Mouse (Mus musculus): ENCODE results near the gene Olfr1014. TPM values are rescaled to one million over a fixed set of nuclear protein-coding genes. Genes with fewer than 3 reads are reported as not detected.

Olfr1014 gene
- total RNA-seq (2014; rRNA removed) (not detected in 2 replicates), polyA plus RNA-seq (2015; fragmentation: Nextera tagmentation; extraction: Ambion mirVana) (not detected in 2 replicates)

DNA sequence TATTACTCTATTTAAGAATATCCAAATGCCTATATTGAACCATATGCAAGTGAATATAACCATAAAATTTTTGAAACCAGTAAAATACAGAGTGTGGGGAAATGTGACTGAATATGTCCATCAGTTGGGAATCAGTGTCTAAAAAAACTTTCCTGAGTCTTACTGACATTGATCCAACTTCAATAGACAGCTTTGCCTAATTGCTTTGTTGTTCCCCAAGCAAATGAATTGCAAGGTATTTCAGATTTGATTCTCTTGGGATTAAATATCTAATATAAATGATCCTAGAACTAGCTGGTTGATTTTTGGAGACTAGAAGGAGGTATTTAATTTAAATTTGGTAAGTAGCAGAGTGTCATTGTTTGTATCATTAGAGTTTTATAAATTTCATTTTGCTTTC, at the start of gene Olfr1014:
Gene Olfr1014 (plus strand): TSS at position 301 of the 400 bp plus-strand sequence.
- Histone ChIP-seq H3K4me2 (ENCODE audit: low read depth, low read length) (no peak within 1 kb of the TSS), H3K9me3 (ENCODE audit: low read length) (no peaks in the 10 kb centered on the region), H3K27ac (no peak within 1 kb of the TSS), H3K27me3 (ENCODE audit: insufficient read depth, low read length) (no peaks in the 10 kb centered on the region), H3K4me3 (ENCODE audit: low read length) (no peak within 1 kb of the TSS), H3K9ac (replicated peaks; ENCODE audit: low read length) (no peak within 1 kb of the TSS), H3K4me1 (ENCODE audit: insufficient read depth, low read length) (no peaks in the 10 kb centered on the region), H3K36me3 (ENCODE audit: insufficient read depth, low read length) (no peaks in the 10 kb centered on the region)
- no peak for TF ChIP-seq CTCF (IDR thresholded peaks at IDR 0.05; ENCODE audit: low read depth)
- no peak for DNase-seq (ENCODE audit: low spot score)
- no peak for ATAC-seq

DNA sequence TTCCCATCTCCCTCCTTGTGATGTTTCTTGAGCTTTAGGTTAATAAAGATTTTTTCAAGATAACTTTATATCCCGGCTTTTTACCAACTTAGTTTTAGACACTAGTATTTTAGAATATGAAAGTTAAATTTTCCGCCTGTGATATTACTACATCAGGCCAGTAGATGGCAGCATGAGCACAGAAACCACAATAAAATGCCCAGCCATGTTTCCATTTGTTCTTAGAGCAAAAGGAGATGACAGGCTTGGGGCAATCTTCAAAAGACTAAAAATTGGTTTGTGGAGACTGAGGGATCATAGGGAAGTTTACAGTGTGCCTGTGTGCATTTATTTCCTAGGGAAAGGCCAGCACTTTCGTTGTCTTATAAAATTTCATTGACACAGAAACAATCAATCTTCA, 46.7 kb upstream of the Olfr1014 start:
- ATAC-seq: 0 out of 2 replicates have a peak, but pooled peaks have one; percentile 40
- H3K27me3 ChIP-seq (ENCODE audit: insufficient read depth, low read length): no peaks in the 10 kb centered on the region
- TF ChIP-seq CTCF (IDR thresholded peaks at IDR 0.05; ENCODE audit: low read depth): peak; percentile 81
- H3K4me2 ChIP-seq (ENCODE audit: low read depth, low read length): no peak overlapping the region
- no peak overlapping the region for H3K9ac ChIP-seq (replicated peaks; ENCODE audit: low read length)
- no peaks in the 10 kb centered on the region for H3K4me1 ChIP-seq (ENCODE audit: insufficient read depth, low read length)
- H3K27ac ChIP-seq: no peak overlapping the region
- WGBS: 12% methylated on average over 3 of the region's 3 CpGs
- no peak overlapping the region for H3K4me3 ChIP-seq (ENCODE audit: low read length)
- peak; percentile 73 for DNase-seq (ENCODE audit: low spot score)
- H3K36me3 ChIP-seq (ENCODE audit: insufficient read depth, low read length): no peaks in the 10 kb centered on the region
- no peaks in the 10 kb centered on the region for H3K9me3 ChIP-seq (ENCODE audit: low read length)

DNA sequence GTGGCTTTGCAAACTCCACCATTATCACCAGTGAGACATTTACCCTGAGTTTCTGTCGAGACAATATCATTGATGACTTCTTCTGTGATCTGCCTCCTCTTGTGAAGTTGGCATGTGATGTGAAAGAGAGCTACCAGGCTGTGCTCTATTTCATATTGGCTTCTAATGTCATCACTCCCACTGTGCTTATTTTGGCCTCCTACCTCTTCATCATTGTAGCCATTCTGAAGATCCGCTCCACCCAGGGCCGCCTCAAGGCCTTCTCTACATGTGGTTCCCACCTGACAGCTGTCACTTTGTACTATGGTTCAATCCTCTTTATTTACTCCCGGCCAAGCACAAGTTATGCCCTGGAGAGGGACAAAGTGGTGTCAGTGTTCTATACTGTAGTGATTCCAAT, 18.7 kb upstream of the Olfr1014 start:
- no peak for DNase-seq (ENCODE audit: low spot score)
- no peaks in the 10 kb centered on the region for H3K4me1 ChIP-seq (ENCODE audit: insufficient read depth, low read length)
- H3K9ac ChIP-seq (replicated peaks; ENCODE audit: low read length): no peak overlapping the region
- H3K4me3 ChIP-seq (ENCODE audit: low read length): no peak overlapping the region
- H3K36me3 ChIP-seq (ENCODE audit: insufficient read depth, low read length): no peaks in the 10 kb centered on the region
- ATAC-seq: 0 out of 2 replicates have a peak, but pooled peaks have one; percentile 18
- WGBS: 45% methylated on average over 4 of the region's 4 CpGs
- H3K4me2 ChIP-seq (ENCODE audit: low read depth, low read length): no peak overlapping the region
- no peaks in the 10 kb centered on the region for H3K27me3 ChIP-seq (ENCODE audit: insufficient read depth, low read length)
- H3K9me3 ChIP-seq (ENCODE audit: low read length): no peaks in the 10 kb centered on the region
- no peak overlapping the region for H3K27ac ChIP-seq
- no peak for TF ChIP-seq CTCF (IDR thresholded peaks at IDR 0.05; ENCODE audit: low read depth)

DNA sequence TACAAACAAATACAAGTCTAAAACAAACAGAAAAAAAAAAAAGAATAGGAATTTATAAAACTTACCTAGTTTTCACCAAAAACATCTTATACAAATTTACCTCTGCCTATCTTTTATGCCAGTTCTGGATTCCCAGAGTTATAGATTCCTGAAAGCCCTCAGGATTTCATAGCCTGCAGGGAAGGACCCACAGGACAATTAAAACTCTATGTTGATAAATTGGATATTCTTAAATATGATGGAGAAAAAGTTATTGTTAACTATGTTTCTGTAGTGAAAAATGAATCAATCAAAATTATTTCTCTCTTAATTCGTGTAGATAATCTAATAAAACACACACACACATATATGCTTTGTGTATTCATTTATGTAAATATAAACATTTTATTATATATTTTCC, 9.8 kb upstream of the Olfr1014 start, which contains the start of gene Olfr1012:
Gene Olfr1012 (minus strand): TSS at position 101 of the 400 bp plus-strand sequence.
- Histone ChIP-seq H3K27ac (no peak within 1 kb of the TSS), H3K4me3 (ENCODE audit: low read length) (no peak within 1 kb of the TSS), H3K9ac (replicated peaks; ENCODE audit: low read length) (no peak within 1 kb of the TSS), H3K4me2 (ENCODE audit: low read depth, low read length) (no peak within 1 kb of the TSS), H3K9me3 (ENCODE audit: low read length) (no peaks in the 10 kb centered on the region), H3K4me1 (ENCODE audit: insufficient read depth, low read length) (no peaks in the 10 kb centered on the region), H3K27me3 (ENCODE audit: insufficient read depth, low read length) (no peaks in the 10 kb centered on the region), H3K36me3 (ENCODE audit: insufficient read depth, low read length) (no peaks in the 10 kb centered on the region)
- WGBS: 68% methylated on average over 1 of the region's 1 CpGs
- ATAC-seq: no peak
- DNase-seq (ENCODE audit: low spot score): no peak
- TF ChIP-seq CTCF (IDR thresholded peaks at IDR 0.05; ENCODE audit: low read depth): no peak

DNA sequence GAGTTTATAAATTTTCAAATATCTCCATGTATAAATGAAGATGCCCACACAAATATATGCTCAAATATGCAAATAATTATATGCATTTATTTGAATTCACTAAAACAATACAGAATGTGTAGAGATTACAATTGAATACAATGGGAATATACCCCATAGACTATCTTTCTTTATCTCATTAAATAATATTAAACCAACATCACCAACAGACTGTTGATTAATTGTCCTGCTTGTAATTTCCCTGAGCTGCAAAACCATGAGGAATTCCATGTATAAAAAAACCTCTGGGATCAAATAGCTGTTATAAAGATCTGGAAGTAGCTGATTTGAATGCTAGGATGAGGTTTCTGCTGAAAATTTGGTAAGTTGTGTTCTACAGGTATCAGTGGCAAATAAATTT, 5.7 kb upstream of the Olfr1014 start, which contains the start of gene Olfr1013:
Gene Olfr1013 (plus strand): TSS at position 301 of the 400 bp plus-strand sequence.
- Histone ChIP-seq H3K36me3 (ENCODE audit: insufficient read depth, low read length) (no peaks in the 10 kb centered on the region), H3K4me2 (ENCODE audit: low read depth, low read length) (no peak within 1 kb of the TSS), H3K9me3 (ENCODE audit: low read length) (no peaks in the 10 kb centered on the region), H3K4me1 (ENCODE audit: insufficient read depth, low read length) (no peaks in the 10 kb centered on the region), H3K27me3 (ENCODE audit: insufficient read depth, low read length) (no peaks in the 10 kb centered on the region), H3K9ac (replicated peaks; ENCODE audit: low read length) (no peak within 1 kb of the TSS), H3K4me3 (ENCODE audit: low read length) (no peak within 1 kb of the TSS), H3K27ac (no peak within 1 kb of the TSS)
- no peak for TF ChIP-seq CTCF (IDR thresholded peaks at IDR 0.05; ENCODE audit: low read depth)
- no peak for DNase-seq (ENCODE audit: low spot score)
- ATAC-seq: no peak

DNA sequence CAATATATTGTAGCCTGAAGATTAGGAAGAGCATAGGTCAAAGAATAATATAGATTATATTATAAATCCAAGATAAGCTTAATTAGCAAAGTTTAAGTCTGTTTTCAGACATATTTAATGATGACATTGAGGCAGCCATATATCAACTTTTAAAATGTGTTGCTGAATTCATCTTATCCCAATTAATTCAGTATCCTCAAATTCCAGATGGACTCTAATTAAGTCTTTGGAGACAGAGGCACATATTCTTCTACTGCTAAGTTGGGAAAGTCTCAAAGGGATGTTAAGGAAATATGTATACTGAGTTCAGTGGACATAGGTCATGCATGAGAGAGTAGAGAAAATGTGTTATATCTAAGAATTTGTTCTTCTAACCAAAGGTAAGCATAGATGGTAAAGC, 9.2 kb downstream of the Olfr1014 start, which contains the start of gene Olfr1015:
Gene Olfr1015 (plus strand): TSS at position 301 of the 400 bp plus-strand sequence.
- Histone ChIP-seq H3K27me3 (ENCODE audit: insufficient read depth, low read length) (no peaks in the 10 kb centered on the region), H3K9me3 (ENCODE audit: low read length) (no peaks in the 10 kb centered on the region), H3K27ac (no peak within 1 kb of the TSS), H3K36me3 (ENCODE audit: insufficient read depth, low read length) (no peaks in the 10 kb centered on the region), H3K4me1 (ENCODE audit: insufficient read depth, low read length) (no peaks in the 10 kb centered on the region), H3K4me3 (ENCODE audit: low read length) (no peak within 1 kb of the TSS), H3K4me2 (ENCODE audit: low read depth, low read length) (no peak within 1 kb of the TSS), H3K9ac (replicated peaks; ENCODE audit: low read length) (no peak within 1 kb of the TSS)
- DNase-seq (ENCODE audit: low spot score) (no peak), ATAC-seq (no peak)
- no peak for TF ChIP-seq CTCF (IDR thresholded peaks at IDR 0.05; ENCODE audit: low read depth)

DNA sequence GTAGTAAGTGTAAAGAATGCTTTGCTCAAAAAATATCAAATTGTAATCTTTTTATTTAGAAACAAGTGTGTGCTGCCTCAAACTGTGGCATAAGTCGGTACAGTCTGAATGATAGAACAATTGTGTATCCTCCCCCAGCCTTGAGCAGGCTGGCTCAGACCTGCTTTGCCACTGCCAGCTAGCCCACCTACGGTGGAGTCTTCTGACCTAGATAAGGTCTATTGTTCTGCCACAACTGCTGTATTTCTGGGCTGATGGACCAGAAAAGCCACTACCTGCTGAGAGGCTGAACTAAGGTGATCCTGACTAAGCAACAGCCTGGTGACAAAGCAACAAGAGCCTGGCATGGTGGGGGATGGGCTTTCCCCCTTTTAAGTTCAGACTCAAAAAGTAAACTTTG, 19.8 kb downstream of the Olfr1014 start:
- Histone ChIP-seq H3K27ac (no peak overlapping the region), H3K4me3 (ENCODE audit: low read length) (no peak overlapping the region), H3K27me3 (ENCODE audit: insufficient read depth, low read length) (no peaks in the 10 kb centered on the region), H3K4me2 (ENCODE audit: low read depth, low read length) (no peak overlapping the region), H3K4me1 (ENCODE audit: insufficient read depth, low read length) (no peaks in the 10 kb centered on the region), H3K9ac (replicated peaks; ENCODE audit: low read length) (no peak overlapping the region), H3K36me3 (ENCODE audit: insufficient read depth, low read length) (no peaks in the 10 kb centered on the region), H3K9me3 (ENCODE audit: low read length) (no peaks in the 10 kb centered on the region)
- no peak for DNase-seq (ENCODE audit: low spot score)
- no peak for TF ChIP-seq CTCF (IDR thresholded peaks at IDR 0.05; ENCODE audit: low read depth)
- ATAC-seq: no peak
- 15% methylated on average over 2 of the region's 2 CpGs for WGBS
